Mouse (Mus musculus) hindbrain, embryonic 16.5 days (tissue): ENCODE data around the gene Pfn1. TPM values are rescaled to one million over a fixed set of nuclear protein-coding genes. Genes with fewer than 3 reads are reported as not detected.

Source experiments
- ATAC-seq: fragments of 200-750 bp; cut with Nextera tagmentation; 2 replicates; pipeline ENCODE4 v1.8.0; 2017; ENCODE audit warnings: moderate TSS enrichment, moderate library complexity
- H3K27ac ChIP-seq: fragments of 300-500 bp; sonication (generic); 2 replicates; pipeline ENCODE4 v1.5.1; 2014; ENCODE audit warnings: low read depth, mild to moderate bottlenecking, control low read depth, low read length, moderate library complexity
- H3K27me3 ChIP-seq: fragments of 300-500 bp; sonication (generic); replicated peaks from 2 replicates; pipeline ENCODE4 v1.6.1; 2014; ENCODE audit warnings: low read length; ENCODE audit not compliant: control insufficient read depth, insufficient read depth
- H3K36me3 ChIP-seq: fragments of 300-500 bp; sonication (generic); 2 replicates; pipeline ENCODE4 v1.6.1; 2014; ENCODE audit warnings: mild to moderate bottlenecking, low read length, moderate library complexity, mixed read lengths; ENCODE audit not compliant: control insufficient read depth, insufficient read depth
- H3K4me1 ChIP-seq: fragments of 300-500 bp; sonication (generic); 2 replicates; pipeline ENCODE4 v1.6.1; 2014; ENCODE audit warnings: low read depth, low read length; ENCODE audit not compliant: control insufficient read depth, insufficient read depth
- H3K4me2 ChIP-seq: fragments of 300-500 bp; sonication (generic); 2 replicates; pipeline ENCODE4 v1.6.1; 2014; ENCODE audit warnings: mild to moderate bottlenecking, low read length, control low read depth, moderate library complexity
- H3K4me3 ChIP-seq: fragments of 300-500 bp; sonication (generic); 2 replicates; pipeline ENCODE4 v1.5.1; 2014; ENCODE audit warnings: mild to moderate bottlenecking, low read length, control low read depth, moderate library complexity
- H3K9ac ChIP-seq: fragments of 300-500 bp; sonication (generic); 2 replicates; pipeline ENCODE4 v1.6.1; 2014; ENCODE audit warnings: low read depth, mild to moderate bottlenecking, control low read depth, low read length, moderate library complexity
- H3K9me3 ChIP-seq: fragments of 300-500 bp; sonication (generic); 2 replicates; pipeline ENCODE4 v1.6.1; 2014; ENCODE audit warnings: mild to moderate bottlenecking, low read length, moderate library complexity; ENCODE audit not compliant: control insufficient read depth
- WGBS: fragments of 180-500 bp; shearing (Covaris S2); extraction: QIAGEN DNeasy Blood & Tissue Kit; methylation state at CpG from one replicate; pipeline ENCODE4 v1.1.7; 2014; 5-methylcytosine and 5-hydroxymethylcytosine counted together
- polyA plus RNA-seq: library from polyadenylated mRNA; unstranded; fragments of >200 nt; fragmentation: Nextera tagmentation; extraction: Ambion mirVana; gene quantifications from 2 replicates; pipeline ENCODE4 v1.2.1, GENCODE M21; 2015

Pfn1 gene
- polyA plus RNA-seq, result 638 and 764 TPM in 2 replicates

DNA sequence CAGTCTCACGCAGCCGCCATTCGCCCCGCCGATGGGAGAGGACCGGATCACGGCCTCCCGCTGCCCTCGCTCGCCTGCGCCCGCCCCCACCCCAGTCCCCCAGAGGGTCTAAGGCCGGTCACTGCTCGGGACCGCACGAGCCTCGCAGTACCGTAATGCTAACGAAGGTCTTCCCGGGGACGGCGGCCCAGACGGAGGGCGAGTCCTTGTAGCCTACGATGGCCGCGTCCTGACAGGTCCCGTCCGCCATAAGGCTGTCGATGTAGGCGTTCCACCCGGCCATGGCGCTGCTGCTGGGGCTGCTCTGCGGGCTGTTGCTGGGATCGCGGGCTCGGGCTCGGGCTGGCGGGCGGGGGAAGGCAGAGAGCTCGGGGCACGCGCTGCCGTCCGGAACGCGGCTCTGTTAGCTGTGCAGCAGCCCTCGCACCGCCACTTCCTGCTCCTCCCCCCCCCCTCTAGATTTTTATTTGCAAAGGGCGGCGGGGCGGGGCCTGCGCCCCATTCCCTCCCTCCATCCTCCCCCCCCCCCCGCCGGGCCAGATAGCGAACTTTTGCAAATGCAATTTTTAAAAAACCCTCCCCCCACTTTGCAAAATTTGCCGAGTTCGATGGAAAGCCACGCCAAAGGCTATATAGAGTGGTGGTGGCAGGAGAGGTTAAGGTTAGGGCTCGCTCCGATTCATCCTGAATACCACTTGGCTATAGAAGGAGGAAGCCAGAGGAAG lies at the start of gene Pfn1:
Gene Pfn1, minus strand, starts transcription at position 447 of the 725 bp plus-strand sequence.
- peak within 1 kb of the TSS; percentile 98 for H3K27ac ChIP-seq
- H3K9me3 ChIP-seq, result no peaks in the 10 kb centered on the region
- WGBS, result under 1% methylated on average over 48 of the region's 61 CpGs
- peaks cover 27% of the 10 kb centered on the region for H3K4me1 ChIP-seq
- peak within 1 kb of the TSS; percentile 64 for H3K4me2 ChIP-seq
- no peaks in the 10 kb centered on the region for H3K27me3 ChIP-seq
- peak within 1 kb of the TSS; percentile 100 for H3K4me3 ChIP-seq
- H3K9ac ChIP-seq, result peak within 1 kb of the TSS; percentile 99
- ATAC-seq, result peak; percentile 41
- peaks cover 18% of the 10 kb centered on the region for H3K36me3 ChIP-seq

DNA sequence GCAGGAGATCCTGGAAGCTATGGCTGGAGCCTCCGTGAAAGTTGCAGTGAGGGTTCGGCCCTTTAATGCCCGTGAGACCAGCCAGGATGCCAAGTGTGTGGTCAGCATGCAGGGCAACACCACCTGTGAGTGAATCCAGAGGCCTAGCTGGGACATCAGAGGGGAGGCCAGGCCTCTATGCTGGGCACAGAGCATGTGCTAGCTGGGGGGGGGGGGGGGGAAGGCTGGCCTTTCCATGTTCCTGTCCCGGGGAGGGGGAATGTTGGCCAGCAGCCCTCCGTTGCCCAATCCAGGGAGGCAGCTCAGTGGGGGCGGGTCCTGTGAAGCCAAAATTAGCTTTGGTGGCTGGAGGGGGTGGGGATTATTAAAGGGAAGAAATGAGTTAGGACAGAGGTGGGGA lies 48.3 kb upstream of the Pfn1 start:
- H3K9ac ChIP-seq, result peak overlapping the region; percentile 1; the same call in 1 of the 2 replicates
- H3K36me3 ChIP-seq, result peaks cover 39% of the 10 kb centered on the region
- no peak overlapping the region for H3K4me3 ChIP-seq
- no peaks in the 10 kb centered on the region for H3K9me3 ChIP-seq
- no peak for ATAC-seq
- peaks cover 25% of the 10 kb centered on the region for H3K4me1 ChIP-seq
- 59% methylated on average over 6 of the region's 6 CpGs for WGBS
- no peak overlapping the region for H3K27ac ChIP-seq
- H3K4me2 ChIP-seq, result no peak overlapping the region
- no peaks in the 10 kb centered on the region for H3K27me3 ChIP-seq

DNA sequence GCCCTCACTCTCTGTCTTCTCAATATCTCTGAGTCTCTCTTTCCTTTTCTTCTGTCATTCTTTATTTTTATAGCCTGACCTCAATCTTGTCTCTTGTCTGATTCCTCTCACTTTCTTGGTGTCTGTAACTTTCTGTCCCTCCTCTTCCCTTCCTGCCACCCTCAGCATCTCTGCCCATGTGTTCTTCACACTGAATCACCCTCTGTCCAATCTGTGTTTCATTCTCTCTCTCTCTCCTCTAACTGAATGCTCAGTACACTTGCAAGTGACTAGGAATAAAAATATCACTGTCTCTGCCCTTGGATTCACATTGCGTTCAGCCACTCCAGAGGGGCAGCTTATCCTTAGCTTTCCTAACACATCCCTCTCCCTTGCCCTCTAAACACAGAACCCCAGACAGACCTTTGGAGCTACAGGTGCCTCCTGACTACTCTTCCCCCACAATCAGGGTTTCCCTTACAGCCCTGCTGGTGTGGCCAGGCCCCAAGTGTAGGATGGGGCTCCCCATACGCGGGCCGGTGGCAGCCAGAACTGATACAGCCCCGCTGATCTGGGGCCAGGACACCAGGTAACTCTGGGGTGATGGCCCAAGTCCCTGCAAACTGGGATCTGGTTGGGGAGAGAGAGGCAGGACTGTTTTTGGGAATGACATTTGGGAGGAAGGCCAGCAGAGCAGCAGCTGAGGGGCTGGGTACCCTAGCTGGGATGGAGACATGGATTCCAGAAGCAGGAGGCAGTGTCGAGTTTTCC lies 47.7 kb upstream of the Pfn1 start:
- peak overlapping the region; percentile 96 for H3K4me3 ChIP-seq
- H3K27ac ChIP-seq, result no peak overlapping the region
- H3K36me3 ChIP-seq, result peaks cover 33% of the 10 kb centered on the region
- WGBS, result 77% methylated on average over 6 of the region's 6 CpGs
- H3K4me2 ChIP-seq, result peak overlapping the region; percentile 94
- H3K9me3 ChIP-seq, result no peaks in the 10 kb centered on the region
- H3K27me3 ChIP-seq, result no peaks in the 10 kb centered on the region
- peaks cover 25% of the 10 kb centered on the region for H3K4me1 ChIP-seq
- H3K9ac ChIP-seq, result peak overlapping the region; percentile 1; the same call in 1 of the 2 replicates
- no peak for ATAC-seq

DNA sequence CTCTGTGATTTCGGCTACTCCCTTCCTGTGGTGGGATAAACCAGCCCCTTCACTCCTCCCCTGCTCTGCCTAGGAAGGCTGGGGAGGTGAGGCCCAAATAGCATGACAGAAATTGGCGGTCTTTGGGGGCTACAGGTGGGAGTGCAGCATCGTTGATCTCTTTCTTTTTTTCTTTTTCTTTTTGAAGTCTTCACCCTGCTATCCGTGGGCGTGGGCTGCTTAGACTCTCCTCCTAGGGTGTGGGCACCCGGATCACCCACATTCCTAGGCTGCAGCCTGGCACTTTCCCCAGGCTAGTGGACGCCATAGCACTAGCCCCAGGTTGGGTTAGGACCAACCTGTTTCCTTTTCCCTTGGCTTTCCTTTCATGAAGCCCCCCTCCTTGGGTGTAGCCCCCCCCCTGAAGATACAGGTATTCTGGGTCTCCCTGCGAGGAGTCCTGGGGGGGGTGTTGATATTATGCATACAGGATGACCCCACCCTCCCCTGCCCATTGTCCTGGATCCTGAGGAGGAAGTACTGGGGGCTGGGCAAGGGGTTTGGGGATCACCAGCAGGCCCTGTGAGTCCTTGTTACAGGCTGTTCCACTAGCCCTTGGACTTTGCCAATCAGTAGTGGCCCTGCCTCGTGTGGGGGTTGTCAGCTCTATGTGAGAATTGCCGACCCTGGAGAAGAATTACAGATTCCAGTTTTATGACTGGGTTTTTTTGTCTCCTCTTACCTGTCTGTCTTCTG lies 46.9 kb upstream of the Pfn1 start:
- Histone ChIP-seq H3K9ac (peak overlapping the region; percentile 96), H3K36me3 (peaks cover 25% of the 10 kb centered on the region), H3K4me3 (peak overlapping the region; percentile 96), H3K4me1 (peaks cover 25% of the 10 kb centered on the region), H3K27me3 (no peaks in the 10 kb centered on the region), H3K4me2 (peak overlapping the region; percentile 94), H3K27ac (no peak overlapping the region), H3K9me3 (no peaks in the 10 kb centered on the region)
- WGBS, result 9% methylated on average over 10 of the region's 10 CpGs
- ATAC-seq, result 0 out of 2 replicates have a peak, but pooled peaks have one; percentile 25

DNA sequence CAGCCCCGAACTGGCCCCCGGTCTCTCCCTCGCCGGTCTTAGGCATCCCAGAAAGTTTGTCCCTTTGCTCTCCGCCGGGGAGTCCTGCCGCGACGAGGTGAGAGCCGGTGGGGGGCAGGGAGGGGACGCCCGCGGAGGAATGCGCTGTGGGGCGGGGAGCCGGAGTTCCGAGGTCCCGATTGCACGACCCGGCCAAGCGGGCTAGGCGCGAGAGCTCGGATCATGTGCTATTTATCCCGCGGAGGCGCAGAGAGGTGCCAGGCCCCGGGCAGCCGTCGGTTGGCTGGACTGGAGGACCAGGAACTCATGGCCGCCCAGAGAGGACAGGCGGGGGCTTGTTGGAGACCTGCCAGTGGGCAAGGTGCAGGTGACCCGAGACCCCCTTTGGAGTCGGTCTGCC lies 46.2 kb upstream of the Pfn1 start:
- Histone ChIP-seq H3K27me3 (no peaks in the 10 kb centered on the region), H3K4me3 (peak overlapping the region; percentile 96), H3K27ac (peak overlapping the region; percentile 93), H3K9ac (peak overlapping the region; percentile 96), H3K4me2 (peak overlapping the region; percentile 94), H3K9me3 (no peaks in the 10 kb centered on the region), H3K36me3 (peaks cover 18% of the 10 kb centered on the region), H3K4me1 (peaks cover 25% of the 10 kb centered on the region)
- WGBS, result under 1% methylated on average over 31 of the region's 34 CpGs
- peak; percentile 29 for ATAC-seq

DNA sequence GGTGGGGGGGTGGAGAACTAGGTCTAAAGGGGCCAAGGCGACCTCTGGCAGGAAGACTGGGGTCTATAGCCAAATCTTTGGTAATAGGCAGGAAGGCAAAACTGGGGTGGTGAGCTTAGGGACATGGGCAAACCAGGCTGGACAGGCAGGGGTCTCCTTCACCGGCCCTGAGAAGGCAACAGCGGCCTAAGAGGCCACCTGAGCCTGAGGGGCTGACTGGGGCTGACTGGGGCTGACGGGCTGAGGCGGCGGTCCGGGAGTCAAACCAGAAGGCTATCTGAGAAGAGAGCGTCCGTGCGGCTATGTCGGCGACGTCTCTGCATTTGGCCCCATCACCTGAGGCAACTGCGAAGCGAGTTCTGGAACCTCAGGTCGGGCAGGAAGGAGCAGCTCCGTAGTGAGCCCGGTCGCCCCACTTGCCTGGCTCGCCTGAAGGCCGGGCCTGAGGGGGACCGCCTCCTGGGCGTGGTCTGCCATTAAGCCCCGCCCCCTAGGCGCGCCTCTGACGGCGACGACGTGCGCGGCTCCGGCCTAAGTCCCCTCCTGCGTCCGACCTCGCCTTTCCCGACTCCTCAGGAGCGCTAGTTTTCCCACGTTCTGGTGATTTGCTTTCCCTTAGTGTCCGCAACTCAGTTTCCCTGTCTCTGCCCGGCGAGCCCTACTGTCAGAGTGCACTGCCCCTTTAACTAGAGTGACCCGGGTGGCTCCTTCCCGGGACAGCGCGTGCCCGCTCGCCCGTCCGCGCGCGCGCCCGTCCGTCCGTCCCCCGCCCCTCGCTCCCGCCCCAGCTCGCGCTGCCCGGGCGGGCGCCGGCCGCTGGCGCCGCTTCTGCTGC lies 45.5 kb upstream of the Pfn1 start, which contains the start of the genes Inca1 and Kif1c:
Gene Inca1, minus strand, starts transcription at position 434 of the 835 bp plus-strand sequence.
Gene Kif1c, plus strand, starts transcription at position 827 of the 835 bp plus-strand sequence.
- Histone ChIP-seq H3K4me3 (peak within 1 kb of the TSS; percentile 96), H3K4me2 (peak within 1 kb of the TSS; percentile 94), H3K4me1 (peaks cover 25% of the 10 kb centered on the region), H3K27me3 (no peaks in the 10 kb centered on the region), H3K9me3 (no peaks in the 10 kb centered on the region), H3K36me3 (peaks cover 12% of the 10 kb centered on the region), H3K9ac (peak within 1 kb of the TSS; percentile 96), H3K27ac (peak within 1 kb of the TSS; percentile 93)
- WGBS, result 1% methylated on average over 51 of the region's 69 CpGs
- peak; percentile 96 for ATAC-seq

DNA sequence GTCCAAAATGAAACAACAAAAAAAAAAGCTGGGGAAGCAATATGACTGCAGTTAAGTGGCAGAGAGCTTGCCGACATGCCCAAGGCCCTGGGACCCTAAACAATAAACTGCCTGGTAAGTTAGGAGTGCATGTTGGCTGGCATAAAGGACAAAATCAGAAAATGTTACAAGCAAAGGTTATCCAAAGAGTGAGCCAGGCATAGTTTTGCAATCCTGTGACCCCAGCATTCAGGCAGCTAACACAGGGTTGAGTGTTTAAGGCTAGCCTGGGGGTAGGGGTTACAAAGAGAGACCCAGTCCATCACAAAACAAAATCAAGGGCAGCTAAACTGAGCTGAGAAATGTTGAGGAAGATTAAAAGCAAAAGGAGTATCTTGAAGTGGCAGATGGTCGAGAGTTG lies 44.6 kb upstream of the Pfn1 start:
- Histone ChIP-seq H3K27ac (no peak overlapping the region), H3K4me3 (no peak overlapping the region), H3K4me2 (no peak overlapping the region), H3K36me3 (peaks cover 5% of the 10 kb centered on the region), H3K9me3 (no peaks in the 10 kb centered on the region), H3K4me1 (peaks cover 25% of the 10 kb centered on the region), H3K27me3 (no peaks in the 10 kb centered on the region), H3K9ac (no peak overlapping the region)
- no peak for ATAC-seq
- WGBS, result 83% methylated on average over 2 of the region's 2 CpGs

DNA sequence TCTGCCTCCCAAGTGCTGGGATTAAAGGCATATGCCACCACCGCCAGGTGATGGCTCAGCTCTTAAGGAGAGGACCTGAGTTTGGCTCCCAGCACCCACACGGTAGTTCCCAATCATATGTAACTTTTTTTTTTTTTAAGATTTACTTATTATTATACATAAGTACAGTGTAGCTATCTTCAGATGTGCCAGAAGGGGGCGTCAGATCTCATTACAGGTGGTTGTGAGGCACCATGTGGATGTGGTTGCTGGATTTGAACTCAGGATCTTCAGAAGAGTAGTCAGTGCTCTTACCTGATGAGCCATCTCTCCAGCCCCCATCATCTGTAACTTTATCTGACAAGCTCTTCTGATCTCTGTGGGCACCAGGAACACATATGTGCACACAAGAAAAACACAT lies 42.9 kb upstream of the Pfn1 start:
- Histone ChIP-seq H3K36me3 (no peaks in the 10 kb centered on the region), H3K9ac (no peak overlapping the region), H3K27ac (no peak overlapping the region), H3K27me3 (no peaks in the 10 kb centered on the region), H3K4me3 (no peak overlapping the region), H3K9me3 (no peaks in the 10 kb centered on the region), H3K4me2 (no peak overlapping the region), H3K4me1 (peaks cover 18% of the 10 kb centered on the region)
- ATAC-seq, result no peak
- WGBS, result 70% methylated on average over 3 of the region's 3 CpGs
